ENCODE assay signal across 8 mouse cellular contexts in the genomic region with DNA sequence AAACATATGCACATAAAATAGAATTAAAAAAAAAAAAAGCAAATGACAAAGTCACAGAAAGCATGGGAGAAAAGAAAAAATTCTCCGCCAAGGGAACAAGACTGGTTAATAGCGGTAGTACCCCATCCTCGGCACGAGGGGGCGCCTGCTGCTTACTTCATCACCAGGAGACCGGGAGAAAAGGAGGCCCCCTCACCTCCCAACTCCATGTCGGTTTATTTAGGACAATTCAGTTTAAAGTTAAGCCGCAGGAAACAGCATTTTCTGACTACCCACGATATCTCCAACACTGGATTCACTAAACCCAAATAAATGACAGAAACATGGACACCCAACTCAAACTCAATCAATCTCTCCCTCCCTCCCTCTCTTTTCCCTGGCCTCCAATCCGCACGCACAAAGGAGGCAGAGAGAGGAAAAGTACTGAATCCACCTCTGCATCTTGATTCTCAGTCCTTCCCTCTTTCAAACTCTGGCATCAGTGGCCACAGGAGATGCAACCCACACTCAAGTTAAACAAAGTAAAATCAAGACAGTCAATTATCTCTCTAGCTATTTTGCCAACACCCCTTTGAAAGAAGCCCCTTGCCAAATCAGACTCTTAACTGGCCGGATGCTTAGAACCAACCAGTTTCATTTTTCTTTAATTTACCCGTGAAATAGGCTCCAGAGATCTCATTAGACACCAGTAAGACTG. TPM values are rescaled to one million over a fixed set of nuclear protein-coding genes. Genes with fewer than 3 reads are reported as not detected.
DNase-seq lines count a peak whose midpoint lies in the region; ATAC-seq lines count a peak whose summit lies in the region.

No protein-coding gene starts in this region.

- ATAC-seq in intestine, embryonic 15.5 days, result no peak

- H3K9ac ChIP-seq in intestine, embryonic 15.5 days, result peak overlapping the region; percentile 70; the same call in 1 of the 2 replicates

- no peaks in the 10 kb centered on the region for H3K9me3 ChIP-seq in intestine, embryonic 15.5 days

- DNase-seq in ZHBTc4 (ENCODE audit: low read depth, low spot score), result peak; percentile 86
- peak; percentile 87 for DNase-seq in embryo, embryonic 10 days (ENCODE audit: low spot score)
- peak; percentile 83 for DNase-seq in gastrocnemius, postnatal 14 days
- peak; percentile 86 to 91 for DNase-seq in left cerebral cortex, postnatal 25 days (ENCODE audit: low spot score in 2 of 2)
- peak; percentile 86 for DNase-seq in mesoderm, embryonic 11.5 days (ENCODE audit: low read depth, low spot score)
- peak; percentile 88 for DNase-seq in right cerebral cortex, postnatal 4 days
- peak; percentile 75 for DNase-seq in yolk sac, embryonic 10.5 days (ENCODE audit: low spot score)

- peak overlapping the region; percentile 62 for H3K4me3 ChIP-seq in intestine, embryonic 15.5 days (replicated peaks)

- peak overlapping the region; percentile 98 for H3K27ac ChIP-seq in intestine, embryonic 15.5 days

- 4% methylated on average over 13 of the region's 13 CpGs for WGBS in intestine, embryonic 15.5 days

- no peaks in the 10 kb centered on the region for H3K27me3 ChIP-seq in intestine, embryonic 15.5 days (replicated peaks)

- H3K36me3 ChIP-seq in intestine, embryonic 15.5 days, result 0 out of 2 replicates have a peak, but pooled peaks cover 6% of the 10 kb centered on the region

- intact Hi-C loops in gastrocnemius, postnatal 14 days (cut with DNase I; ENCODE audit: low total_unique reads), result loop anchor here (2.0 to 5.0 kb wide), 3 partner anchors 81 to 157 kb away; no protein-coding TSS in a partner anchor
- intact Hi-C loops in left cerebral cortex, postnatal 25 days (cut with DNase I), result loop anchor here (1.0 to 5.0 kb wide), 3 partner anchors 79 to 241 kb away; no protein-coding TSS in a partner anchor

- peak overlapping the region; percentile 72 for H3K4me2 ChIP-seq in intestine, embryonic 15.5 days (replicated peaks)

- H3K4me1 ChIP-seq in intestine, embryonic 15.5 days (replicated peaks), result peaks cover 39% of the 10 kb centered on the region

RNA-seq across cellular contexts. Expression of a gene that starts 1.1 kb away (rescaled TPM):
- total RNA-seq in gastrocnemius, postnatal 14 days (2021), result 1 to 10 TPM; 9.4 to 9.9 TPM
- polyA plus RNA-seq in intestine, embryonic 15.5 days (2015; fragmentation: Nextera tagmentation; extraction: Ambion mirVana), result 16.9 and 17.7 TPM in 2 replicates
- total RNA-seq in left cerebral cortex, postnatal 25 days (2021), result 1 to 10 TPM; 6.9 to 7.4 TPM

RNA-seq across cellular contexts. Expression of a gene that starts 21.4 kb away (rescaled TPM):
- total RNA-seq in gastrocnemius, postnatal 14 days (2021), result 10 to 100 TPM; 18.2 to 26.4 TPM
- polyA plus RNA-seq in intestine, embryonic 15.5 days (2015; fragmentation: Nextera tagmentation; extraction: Ambion mirVana), result 2.0 and 4.1 TPM in 2 replicates
- total RNA-seq in left cerebral cortex, postnatal 25 days (2021), result 10 to 100 TPM; 30.9 to 40.6 TPM
